Mouse (Mus musculus) lung, postnatal 10 days (tissue): Measurements from ENCODE around the gene Atp11a.

Source experiments
- DNase-seq: peaks from one replicate; pipeline ENCODE4 v3.0.0; 2021

Atp11a gene

DNA sequence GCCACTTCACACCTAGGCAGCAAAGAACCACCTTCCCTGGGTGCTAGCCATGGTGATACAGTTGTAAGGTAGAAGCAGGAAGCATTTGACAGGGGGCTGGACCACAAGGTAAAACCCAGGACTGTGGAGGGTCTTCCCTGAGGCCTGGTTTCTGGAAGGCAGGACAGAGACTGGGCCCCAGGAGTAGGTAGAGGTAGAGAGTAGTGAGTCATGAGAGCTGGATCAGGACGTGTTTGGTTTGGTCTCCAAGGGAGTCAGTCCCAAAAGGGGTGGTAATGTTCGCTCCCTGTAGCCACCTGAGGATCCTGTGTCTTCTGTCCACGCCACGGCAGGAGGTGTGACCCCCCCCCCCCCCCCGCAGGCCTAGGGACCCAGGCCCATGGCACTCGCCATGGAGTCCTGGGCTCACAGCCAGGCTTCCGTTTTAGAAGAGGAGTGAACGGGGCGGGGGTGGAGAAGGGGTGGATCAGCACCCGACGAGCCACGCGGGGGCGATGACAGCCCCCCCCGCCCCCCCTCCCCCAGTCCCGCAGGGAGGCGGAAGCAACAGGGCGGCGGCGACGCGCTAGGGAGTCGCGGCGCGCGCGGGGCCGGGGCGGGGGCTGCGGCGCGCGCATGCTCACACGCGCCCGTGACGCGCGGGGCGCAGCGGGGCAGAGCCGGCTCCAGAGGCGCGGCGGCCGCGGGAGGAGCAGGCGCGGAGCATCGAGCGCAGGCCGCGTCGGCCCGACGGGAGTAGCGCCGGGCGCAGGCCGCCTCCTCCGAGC is at the start of gene Atp11a:
Atp11a (plus strand) TSS at position 624 of the 767 bp plus-strand sequence.
- DNase-seq: peak; percentile 74

DNA sequence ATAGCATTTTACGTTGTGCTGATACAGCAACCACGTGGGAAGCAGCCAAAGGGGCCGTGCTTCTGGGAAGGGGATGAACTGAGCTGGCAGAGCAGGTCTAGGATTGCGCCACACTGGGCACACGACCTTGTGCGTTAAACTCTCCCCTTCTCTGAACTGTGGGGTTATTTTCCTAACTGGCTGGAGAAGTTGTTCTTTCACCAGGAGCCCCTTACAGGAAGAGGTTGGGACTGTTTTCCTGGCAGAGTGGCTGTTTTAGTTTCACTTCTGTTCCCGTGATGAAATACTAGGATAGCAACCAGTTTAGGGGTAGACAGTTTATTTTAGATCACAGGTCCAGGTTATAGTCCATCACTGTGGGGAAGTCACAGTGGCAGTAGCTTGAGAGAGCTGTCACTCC is 45.2 kb upstream of the Atp11a start:
- peak; percentile 22 for DNase-seq

DNA sequence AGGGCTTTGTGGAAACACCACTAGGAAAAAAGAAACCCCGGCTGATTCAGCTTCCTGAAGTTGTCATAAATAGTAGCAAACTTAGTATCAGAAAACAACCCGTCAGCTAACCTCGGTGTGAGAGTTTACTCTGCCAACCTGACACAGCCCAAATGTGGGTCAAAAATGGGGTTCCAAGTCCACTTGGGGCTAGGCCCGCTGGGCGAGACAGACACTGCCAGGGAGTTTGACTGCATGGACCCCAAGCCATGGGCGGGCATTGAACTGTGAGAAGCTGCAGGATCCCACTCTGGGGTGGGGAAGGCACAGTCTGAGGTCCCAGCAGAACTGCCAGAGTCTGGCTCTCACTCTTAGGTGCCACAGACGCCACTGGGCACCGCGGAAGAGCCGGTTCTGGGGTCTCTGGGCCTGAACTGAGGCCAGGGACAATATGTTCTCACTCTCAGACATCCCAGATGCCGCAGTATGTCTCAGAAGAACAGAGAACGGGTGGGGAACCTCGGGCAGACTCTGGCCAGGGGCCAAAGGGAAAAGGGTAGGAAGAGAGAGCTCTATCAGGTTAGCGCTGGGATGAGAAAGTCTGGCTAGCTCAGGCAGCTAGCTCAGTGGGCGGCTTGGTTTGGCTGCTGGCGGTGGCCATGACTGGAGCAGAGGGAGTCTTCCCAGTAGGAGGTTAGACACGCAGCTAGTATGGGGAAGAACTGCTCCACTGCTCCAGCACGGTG is 40.8 kb upstream of the Atp11a start:
- no peak for DNase-seq

DNA sequence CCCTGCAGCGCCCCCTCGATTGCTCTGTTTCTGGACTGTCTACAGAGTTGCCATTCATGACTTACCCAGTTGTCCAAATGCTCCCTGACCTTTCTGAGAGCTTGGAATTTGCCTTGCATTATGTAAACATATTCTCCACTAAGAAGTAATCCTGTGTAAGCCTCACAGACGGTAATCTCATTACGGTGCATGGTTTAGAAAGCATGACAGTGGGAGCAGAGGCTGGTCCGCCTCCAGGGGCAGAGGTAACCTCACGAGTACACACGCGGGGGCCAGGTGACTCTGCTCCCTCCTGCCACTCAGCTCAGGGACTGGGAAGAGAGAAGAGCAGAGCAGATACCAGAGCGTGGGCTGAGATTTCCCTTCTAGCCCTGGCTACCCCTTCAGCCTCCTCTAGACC is 37.7 kb upstream of the Atp11a start:
- DNase-seq: no peak

DNA sequence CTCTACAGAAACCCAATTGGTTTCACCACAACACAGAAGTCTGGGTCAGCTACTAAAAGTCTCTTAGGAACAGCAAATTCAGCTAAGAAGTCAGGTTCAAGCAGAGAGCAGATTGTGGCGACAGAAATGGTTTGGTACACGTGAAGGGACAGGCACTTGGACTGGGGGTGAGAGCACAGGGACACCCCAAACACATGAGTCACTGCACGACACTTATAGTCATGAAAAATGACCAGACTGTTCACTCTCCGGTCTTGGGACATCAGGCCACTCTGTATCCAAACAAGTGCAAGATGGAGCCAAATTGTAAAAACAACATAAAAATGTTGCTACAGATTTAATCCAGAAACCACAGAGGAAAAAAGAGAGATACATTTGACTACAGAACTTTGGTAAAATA is 28.2 kb upstream of the Atp11a start:
- DNase-seq: no peak

DNA sequence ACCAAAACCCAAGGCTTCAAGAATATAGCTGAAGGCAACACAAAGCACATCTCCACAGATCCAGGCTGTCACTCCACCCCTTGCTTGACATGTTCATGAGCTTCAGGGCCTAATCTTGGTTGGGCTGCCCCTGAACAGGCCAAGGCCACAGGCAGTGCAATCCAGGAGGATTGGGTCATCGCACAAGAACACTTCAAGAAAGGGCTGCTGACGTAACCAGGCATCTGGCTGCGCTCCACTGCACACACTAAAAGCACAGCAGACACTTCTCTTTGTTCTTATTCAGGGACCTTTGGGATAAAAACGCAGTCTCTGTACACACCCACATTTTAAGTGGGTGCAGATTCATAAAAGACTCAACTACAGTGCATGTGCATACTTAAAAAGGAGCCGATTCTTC is 26.0 kb upstream of the Atp11a start:
- peak; percentile 82 for DNase-seq

DNA sequence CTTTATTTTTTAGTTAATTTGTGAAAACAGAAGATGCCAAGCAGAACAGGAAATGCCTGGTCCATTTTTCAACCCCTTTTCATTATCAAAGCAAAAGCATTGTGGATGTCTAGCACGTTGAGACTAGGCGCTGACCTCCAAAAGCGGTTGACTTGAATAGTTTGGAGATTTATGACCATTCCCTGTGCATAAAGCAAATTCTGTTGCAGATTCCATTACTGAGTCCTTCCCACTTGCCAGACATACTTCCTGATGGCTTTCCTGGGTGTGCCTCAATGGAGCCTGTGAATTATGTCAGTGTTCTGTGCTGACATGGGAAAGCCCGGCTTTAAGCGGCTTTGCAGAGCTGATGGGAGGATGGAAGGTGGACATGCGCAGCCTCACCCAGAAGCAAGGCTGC is 24.4 kb upstream of the Atp11a start:
- DNase-seq: no peak

DNA sequence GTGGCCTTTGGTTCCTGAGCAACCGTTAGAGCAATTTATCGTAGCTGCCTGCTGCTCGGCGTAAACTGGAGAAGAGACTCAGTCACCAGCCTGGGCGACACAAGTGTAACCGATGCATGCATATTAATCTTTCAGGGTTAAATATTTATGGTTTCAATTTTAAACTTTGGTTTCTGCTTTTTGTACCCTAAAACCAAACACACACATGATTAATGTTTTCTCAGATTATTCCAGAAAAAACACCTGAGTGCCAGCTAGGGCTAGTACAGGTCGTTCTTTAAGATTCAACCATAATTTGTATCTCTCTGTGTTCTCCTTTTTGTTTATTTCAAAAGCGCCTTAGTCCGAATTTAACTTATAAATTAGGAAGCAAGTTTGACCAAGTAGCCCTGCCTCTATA is 17.7 kb upstream of the Atp11a start:
- no peak for DNase-seq

DNA sequence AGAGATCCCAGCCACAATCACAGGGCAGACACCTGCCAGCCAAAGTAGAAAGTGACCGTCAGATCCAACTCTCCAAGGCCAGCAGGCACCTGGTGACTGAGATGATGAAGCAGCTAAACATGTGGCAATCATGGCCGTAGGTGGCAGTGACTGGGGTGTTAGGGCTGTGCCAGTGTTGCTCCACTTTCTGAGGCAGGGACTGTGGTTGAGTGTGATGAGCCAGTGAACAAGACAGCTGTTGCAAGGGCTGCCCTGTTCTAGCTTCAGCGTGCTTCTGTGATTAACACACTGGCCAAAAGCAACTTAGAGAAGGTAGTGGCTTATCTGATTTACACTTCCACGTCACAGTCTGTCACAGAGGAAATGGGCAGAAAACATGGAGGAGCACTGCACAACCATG is 13.4 kb upstream of the Atp11a start:
- DNase-seq: no peak

DNA sequence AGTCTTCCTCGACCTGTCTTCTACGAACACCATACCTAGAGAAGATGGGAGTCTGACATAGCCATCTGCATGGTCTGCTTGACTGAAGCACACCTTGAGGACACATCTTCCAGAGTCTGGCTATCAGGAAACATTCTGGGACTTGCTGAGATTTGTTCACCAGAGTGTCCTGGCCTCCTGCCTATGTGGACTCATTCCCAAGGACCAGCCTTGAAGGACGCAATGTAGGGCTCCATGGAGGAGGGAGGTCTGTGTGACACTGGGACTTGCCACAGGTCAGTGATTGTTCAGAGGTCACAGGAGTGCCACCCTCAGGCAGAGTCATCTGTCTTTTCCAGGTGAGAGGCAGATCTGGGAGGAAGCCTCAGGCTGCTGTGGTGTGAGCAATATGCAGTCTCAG is 8.6 kb upstream of the Atp11a start:
- no peak for DNase-seq

DNA sequence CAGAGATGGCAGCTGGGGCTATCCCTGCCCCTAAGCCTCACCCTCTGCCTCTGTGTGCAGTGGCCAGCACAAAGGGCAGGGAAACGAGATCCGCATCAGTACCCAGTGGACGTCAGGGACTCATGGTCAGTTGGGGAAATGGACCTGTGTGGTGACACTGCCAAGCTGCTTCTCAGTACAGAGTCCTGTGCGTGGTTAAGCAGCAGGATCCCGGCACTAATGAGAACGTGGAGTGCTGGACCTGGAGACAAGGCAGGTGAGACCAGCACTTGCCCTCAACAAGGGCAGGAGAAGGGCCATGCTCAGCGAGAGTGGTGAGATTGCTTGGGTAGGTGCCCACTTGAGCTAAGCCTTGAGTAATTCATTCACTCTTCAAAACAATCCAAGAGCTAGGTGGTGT is 7.7 kb upstream of the Atp11a start:
- no peak for DNase-seq

DNA sequence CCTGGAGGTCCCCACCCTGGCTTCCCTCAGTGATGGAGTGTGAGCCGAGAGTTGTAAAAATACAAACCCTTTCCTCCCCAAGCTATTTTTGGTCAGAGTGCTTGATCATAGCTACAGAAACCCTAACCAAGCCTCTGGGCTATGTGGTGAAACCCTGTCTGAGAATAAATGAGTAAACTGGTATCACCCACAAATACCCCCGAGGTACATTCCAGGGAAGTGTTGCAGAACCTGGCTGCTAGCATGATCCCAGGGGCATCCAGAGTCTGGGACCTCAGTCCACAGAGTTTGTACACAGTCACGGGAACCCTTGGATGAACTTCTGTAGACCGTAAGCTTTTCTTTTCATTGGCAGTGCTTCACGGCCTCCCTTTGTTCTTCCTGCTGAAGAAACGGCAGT is 3.8 kb upstream of the Atp11a start:
- DNase-seq: no peak

DNA sequence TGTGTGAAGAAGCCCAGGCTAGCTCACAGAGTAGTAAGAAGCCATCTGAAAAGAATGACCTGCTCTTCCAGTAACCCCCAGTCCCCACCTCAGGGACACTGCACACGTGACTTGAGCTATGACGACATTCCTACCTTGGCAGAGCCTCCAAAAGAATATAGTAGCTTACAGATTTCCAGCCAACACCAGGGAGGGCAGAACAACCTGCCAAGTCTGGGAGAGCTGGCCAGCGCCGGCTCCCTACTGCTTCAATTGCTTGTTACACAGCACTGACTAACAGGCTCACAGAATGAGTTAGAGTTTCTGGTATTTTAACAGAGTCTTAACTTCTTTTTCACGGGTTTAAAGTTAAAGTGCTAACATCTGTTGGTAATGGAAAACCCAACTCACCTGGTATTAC is 2.7 kb upstream of the Atp11a start:
- no peak for DNase-seq

DNA sequence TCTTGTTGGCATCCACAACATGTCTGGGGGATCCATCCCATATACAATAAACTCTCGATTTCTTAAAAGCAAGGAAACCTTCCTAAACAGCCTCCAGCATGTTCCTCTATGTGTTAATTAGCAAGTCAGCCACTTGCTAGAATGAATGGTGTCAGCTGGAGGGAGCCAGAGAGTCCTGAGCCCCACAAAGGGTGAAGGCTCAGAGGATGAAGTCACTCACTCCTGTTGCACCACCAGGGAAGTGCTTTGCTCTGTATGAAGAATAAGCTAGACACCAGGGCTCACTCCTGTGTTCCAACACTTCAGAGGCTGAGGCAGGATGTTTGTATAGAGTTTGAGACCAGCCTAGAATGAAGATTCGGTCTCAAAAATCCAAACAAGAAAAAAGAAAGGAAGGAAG is 1.5 kb upstream of the Atp11a start:
- DNase-seq: peak; percentile 75

DNA sequence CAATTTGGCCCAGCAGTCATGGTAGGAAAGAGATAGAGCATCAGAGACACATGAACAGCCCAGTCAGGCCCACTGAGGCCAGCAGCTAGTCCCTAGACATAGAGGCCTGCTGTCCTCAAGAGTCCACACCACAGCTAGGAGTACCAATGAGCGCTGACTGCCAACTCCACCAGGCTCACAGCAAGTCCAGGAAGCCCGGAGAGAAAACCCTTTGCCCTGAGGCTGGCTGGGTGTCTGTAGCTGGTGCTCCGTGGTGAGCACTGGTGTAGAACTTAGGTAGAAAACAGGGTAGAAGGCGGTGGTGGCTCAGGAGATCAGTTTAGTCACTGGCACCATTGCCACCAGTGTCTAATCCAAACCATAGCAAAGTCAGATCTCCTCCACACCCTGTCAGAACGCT is 988 bp upstream of the Atp11a start:
- no peak for DNase-seq

DNA sequence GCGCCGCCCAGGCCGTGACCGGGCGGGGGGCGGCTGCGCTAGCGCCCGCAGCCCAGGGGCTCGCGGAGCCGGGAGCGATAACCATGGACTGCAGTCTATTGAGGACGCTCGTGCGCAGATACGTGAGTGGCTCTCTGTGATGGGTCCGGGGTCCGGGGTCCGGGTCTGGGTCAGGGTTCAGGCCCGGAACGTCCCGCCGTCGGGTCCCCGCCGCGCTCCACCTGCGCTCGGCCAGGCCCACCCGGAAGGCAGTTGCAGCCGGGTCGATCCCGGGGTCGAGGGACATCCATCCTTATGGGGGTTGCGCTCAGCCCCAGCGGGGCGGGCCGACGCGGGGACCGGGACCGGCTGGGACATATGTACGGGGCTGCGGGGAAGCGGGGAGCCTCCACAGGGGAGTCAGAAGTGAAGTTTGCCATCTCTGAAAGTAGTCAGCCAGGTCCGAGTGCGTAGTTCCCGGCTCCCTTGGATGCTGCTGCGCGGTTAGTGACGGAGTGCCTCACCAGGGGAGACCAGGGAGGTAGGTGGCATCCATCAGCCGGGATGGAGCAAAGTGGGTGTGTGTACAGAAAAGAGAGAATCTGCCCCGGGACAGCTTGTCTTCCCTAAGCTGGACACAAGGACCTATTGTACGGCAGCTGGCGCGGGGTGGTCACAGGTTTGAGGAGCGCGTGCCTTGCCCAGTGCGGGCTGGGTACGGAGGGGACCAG is 572 bp downstream of the Atp11a start:
- DNase-seq: peak; percentile 36

DNA sequence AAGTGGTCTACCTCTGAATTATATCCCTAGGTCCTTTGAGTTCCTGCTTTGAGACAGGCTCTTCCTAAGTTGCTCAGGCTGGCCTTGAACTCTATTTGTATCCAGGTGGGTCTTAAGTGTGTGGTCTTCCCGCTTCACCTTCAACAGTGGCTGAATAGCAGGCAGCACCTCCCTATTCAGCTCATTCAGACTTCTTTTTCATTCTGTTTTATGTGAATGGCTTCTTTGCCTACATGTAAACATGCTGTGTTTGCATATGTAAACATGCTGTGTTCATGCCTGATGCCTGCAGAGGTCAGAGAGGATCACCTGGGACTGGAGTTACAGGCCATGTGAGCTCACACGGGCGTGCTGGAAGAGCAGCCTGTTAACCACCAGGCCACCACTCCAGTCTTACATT is 3.1 kb downstream of the Atp11a start:
- DNase-seq: no peak

DNA sequence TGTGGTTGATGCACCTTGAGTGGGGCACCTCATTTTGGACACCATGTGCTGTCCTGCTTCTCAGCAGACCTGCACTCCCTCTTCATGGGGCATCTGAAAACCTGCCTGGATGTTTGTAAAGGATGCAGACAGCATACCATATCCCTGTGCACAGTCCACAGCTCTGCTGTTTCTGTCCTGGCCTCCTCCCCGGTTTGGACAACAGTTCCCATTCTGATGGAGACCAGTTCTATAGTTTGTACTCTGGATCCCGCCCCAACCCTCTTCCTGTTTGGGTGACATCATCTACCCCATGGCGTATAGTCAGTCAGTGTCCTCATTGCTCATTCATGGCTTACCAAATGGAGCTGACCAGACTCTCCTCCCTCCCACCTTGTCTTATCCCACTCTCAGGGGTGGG is 5.1 kb downstream of the Atp11a start:
- no peak for DNase-seq

DNA sequence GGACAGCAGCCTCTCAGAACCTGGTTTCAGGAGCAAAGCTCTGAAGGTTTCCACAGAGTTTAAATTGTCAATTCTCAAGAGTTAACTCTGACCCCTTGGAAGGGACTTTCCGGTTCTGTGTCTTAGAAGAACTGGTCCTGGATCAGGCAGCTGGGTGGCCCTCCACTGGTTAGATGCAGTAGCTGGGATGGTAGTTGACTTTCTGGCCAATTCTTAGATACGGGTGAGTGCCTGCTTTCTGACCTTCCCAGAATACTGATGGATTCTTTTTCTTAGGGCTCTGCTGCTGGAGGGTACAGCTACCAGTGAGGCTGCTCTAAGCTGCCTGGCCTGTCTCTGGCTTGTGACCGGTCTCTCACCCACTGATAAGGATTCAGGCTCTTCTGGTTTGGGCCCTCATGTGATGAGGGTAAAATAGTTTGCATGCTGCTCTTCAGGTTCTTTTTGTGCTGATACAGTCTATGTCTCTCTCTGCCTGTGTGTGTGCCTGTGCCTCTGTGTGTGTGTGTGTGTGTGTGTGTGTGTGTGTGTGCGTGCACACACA is 6.8 kb downstream of the Atp11a start:
- no peak for DNase-seq

DNA sequence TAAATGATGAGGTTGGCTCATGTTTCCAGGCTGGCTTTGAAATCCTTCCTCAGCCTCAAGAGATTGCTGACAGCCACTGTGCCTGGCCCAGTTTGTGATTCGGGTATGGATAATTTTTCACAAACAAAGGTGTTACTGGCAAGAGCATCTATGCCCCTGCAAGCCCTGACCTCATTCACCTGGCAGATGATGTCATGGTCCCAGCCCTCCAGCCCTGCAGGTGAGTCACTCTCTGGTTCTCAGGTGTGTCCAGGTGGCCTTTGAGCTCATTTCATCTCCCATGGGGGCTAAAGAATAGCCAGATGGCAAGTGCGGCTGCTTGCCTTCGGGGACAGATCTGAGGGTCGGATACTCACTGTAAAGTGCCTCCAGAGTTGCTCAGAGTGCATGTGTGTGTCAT is 8.2 kb downstream of the Atp11a start:
- DNase-seq: no peak

DNA sequence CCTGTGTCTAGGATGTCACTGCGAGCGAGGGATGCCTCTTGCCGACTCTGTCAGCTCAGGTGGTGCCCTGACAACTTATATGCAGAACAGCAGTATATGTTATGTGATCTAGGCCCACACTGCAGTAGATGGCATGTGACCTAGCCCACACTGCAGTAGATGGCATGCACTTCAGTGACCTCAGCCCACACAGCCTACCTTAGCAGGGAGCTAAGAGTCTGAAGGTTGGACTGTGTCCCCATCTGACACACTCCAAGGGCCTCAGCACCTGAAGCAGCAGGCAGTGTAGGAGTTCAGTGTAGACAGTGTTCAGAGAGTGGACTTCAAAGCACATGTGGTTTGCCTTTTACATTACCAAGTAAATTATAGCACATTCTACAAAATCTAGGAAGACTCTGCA is 10.4 kb downstream of the Atp11a start:
- DNase-seq: no peak

DNA sequence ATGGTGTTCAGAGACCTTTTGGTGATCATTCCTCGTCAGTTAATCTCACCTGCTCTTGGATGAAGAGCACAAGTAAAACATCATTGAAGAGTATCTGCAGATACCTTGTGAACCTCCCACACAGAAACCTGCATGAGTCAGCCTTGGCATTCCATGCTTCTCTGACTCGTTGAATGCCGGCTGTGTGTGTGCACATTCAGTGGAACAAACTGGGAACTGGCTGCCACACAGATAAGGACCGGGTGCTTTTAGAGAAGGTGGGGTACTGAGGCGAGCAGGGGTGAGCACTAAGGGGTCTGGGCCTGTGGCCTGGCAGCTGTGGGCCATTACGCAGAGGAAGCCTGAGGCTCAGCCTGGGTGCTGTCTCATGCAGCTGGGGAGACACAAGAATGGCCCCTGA is 11.9 kb downstream of the Atp11a start:
- DNase-seq: no peak

DNA sequence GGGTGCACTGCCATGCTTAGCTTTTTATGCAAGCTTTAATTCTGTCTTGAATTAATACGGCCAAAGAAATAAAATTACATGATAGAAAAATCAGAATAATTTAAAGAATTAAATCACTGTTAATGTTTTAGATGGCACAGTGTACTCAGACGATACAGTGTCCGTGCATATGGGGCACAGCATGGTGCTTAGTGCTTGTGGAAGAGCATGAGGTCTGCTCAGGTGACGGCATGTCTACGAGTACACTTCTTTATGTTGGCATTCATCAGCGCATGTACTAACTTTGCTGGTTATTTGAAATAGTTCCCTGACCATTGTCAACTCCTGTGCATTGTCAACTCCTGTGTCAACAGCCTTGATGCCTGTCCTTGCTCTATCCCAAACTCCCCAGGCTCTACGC is 12.5 kb downstream of the Atp11a start:
- no peak for DNase-seq

DNA sequence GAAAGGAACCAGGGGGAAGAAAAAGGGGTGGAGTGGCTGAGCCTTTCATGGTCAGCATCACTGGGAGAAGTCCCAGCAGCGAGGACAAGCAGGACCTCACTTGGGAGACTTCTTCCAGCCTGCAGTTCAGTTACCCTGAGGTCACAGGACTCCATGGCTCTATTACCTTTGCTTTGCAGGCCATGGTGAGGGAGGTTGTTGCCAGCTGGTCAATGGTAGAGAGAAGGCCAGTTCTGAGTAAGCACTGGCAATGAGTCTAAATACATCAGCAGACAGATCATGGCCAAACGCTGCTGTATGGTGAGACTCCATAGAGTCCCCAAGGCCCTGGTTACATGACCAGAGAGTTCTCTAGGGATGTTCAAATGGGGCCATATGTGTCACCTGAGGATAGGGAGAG is 15.5 kb downstream of the Atp11a start:
- no peak for DNase-seq
